In the genomic region with DNA sequence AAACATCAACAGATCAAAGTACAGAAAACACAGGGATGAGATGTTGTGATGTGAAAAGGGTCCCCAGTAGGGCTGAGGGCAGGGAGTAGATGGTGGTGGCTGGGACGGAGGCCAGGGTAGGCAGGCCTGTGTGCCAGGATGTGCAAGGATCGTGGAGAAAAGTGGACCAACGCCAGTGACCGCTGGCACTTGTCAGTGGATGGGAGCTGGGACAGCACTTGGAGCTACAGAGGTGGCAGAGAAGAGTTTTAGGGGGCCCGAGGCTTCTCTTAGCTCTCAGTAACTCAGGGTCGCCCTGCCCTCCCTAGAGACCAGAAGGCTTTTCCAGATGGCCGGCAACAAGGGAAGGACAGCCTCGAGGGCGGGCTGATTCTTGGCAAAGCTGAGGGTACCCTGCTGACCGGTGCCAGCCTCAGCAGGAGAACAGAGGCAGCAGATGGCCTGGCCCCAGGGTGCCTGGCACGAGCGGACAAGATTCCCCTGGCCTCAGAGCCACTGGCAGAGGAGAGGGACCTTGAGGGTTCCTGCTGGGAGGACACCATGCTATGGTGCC, we compare ENCODE assay signal across 10 mouse cellular contexts. TPM values are rescaled to one million over a fixed set of nuclear protein-coding genes. Genes with fewer than 3 reads are reported as not detected.
A peak's percentile ranks its signal among the peaks of the same experiment; 100 is the strongest.
DNase-seq lines count a peak whose midpoint lies in the region; ATAC-seq and TF ChIP-seq lines count a peak whose summit lies in the region.
"Had no signal": no experiment of that assay in that cellular context is flagged by ENCODE, and none has a peak within 500 bp of the region (broad histone marks: within the 10 kb centered on the region; RNA-seq: fewer than 3 reads in every experiment).

No protein-coding gene starts in this region.

- H3K4me2 ChIP-seq in forebrain, postnatal 0 days (ENCODE audit: low read depth), result no peak overlapping the region

- H3K4me1 ChIP-seq in forebrain, postnatal 0 days (ENCODE audit: insufficient read depth), result peaks cover 5% of the 10 kb centered on the region; the same call in 1 of the 2 replicates

- no peak overlapping the region for H3K27ac ChIP-seq in forebrain, postnatal 0 days (ENCODE audit: low read depth, low read length)

- DNase-seq in frontal cortex, postnatal 14 days (ENCODE audit: low spot score in 2 of 2), result no peak
- peak; percentile 59 for DNase-seq in retina, postnatal 1 day
- DNase-seq in retina, embryonic 14.5 days (ENCODE audit: low spot score), result no peak
- peak; percentile 53 for DNase-seq in forebrain, postnatal 0 days
- peak; percentile 46 to 65 for DNase-seq in left cerebral cortex, adult 9 months (ENCODE audit: low spot score in 2 of 2)
- no peak for DNase-seq in liver
- no peak for DNase-seq in gastrocnemius, adult 18-20 months (ENCODE audit: low spot score)

- H3K36me3 ChIP-seq in forebrain, postnatal 0 days (ENCODE audit: insufficient read depth), result peaks cover 14% of the 10 kb centered on the region

- peak; percentile 18; the same call in 1 of the 2 replicates for ATAC-seq in frontal cortex, adult (ENCODE audit: low TSS enrichment)
- peak; percentile 30 for ATAC-seq in forebrain, postnatal 0 days

- WGBS in forebrain, postnatal 0 days, result 30% methylated on average over 12 of the region's 12 CpGs

- H3K9me3 ChIP-seq in forebrain, postnatal 0 days (ENCODE audit: low read length), result no peaks in the 10 kb centered on the region
- H3K9me3 ChIP-seq: megakaryocyte, embryonic 14.5 days had no signal

- no peak for TF ChIP-seq CTCF in forebrain, postnatal 0 days (IDR thresholded peaks at IDR 0.05; ENCODE audit: low read depth)

- no peak overlapping the region for H3K4me3 ChIP-seq in forebrain, postnatal 0 days (ENCODE audit: low read depth, low read length)
- H3K4me3 ChIP-seq: megakaryocyte, embryonic 14.5 days had no signal

- H3K9ac ChIP-seq in forebrain, postnatal 0 days, result no peak overlapping the region

- peaks cover 6% of the 10 kb centered on the region; the same call in 1 of the 2 replicates for H3K27me3 ChIP-seq in forebrain, postnatal 0 days (ENCODE audit: insufficient read depth, low read length)

RNA-seq across cellular contexts. Expression of gene Srcin1, which starts 32.7 kb away (rescaled TPM):
- 50.1 and 70.7 TPM in 2 replicates for total RNA-seq in forebrain, postnatal 0 days (2014; rRNA removed)
- polyA plus RNA-seq in forebrain, postnatal 0 days (2015; fragmentation: Nextera tagmentation; extraction: Ambion mirVana), result 8.9 and 12.0 TPM in 2 replicates
- total RNA-seq in gastrocnemius, adult 18-20 months (2021), result 1 to 10 TPM; 1.3 to 1.9 TPM

RNA-seq across cellular contexts. Expression of gene 4933428G20Rik, which starts 43.1 kb away (rescaled TPM):
- 0.38 TPM in 1 of 2 replicates, not detected in the other for total RNA-seq in forebrain, postnatal 0 days (2014; rRNA removed)
- polyA plus RNA-seq in forebrain, postnatal 0 days (2015; fragmentation: Nextera tagmentation; extraction: Ambion mirVana), result 0.25 TPM in 1 of 2 replicates, not detected in the other
- not detected for total RNA-seq in gastrocnemius, adult 18-20 months (2021)
- total RNA-seq: layer of hippocampus, adult 18-20 months had no signal

Comparison
In these comparisons a context has a peak if more than half of its experiments do, and no peak if none do; other contexts are left out.
1. DNase-seq: peak in retina, postnatal 1 day (single experiment), forebrain, postnatal 0 days (single experiment) and left cerebral cortex, adult 9 months (2 of 2); none in frontal cortex, postnatal 14 days (0 of 2), retina, embryonic 14.5 days (single experiment), liver (single experiment) and gastrocnemius, adult 18-20 months (single experiment).
2. RNA of gene Srcin1, which starts 32.7 kb away (total RNA-seq): 50.1 to 70.7 TPM in forebrain, postnatal 0 days; 1.3 to 1.9 TPM in gastrocnemius, adult 18-20 months; every median in the first group is over 10 times any median in the second.